In the genomic region with DNA sequence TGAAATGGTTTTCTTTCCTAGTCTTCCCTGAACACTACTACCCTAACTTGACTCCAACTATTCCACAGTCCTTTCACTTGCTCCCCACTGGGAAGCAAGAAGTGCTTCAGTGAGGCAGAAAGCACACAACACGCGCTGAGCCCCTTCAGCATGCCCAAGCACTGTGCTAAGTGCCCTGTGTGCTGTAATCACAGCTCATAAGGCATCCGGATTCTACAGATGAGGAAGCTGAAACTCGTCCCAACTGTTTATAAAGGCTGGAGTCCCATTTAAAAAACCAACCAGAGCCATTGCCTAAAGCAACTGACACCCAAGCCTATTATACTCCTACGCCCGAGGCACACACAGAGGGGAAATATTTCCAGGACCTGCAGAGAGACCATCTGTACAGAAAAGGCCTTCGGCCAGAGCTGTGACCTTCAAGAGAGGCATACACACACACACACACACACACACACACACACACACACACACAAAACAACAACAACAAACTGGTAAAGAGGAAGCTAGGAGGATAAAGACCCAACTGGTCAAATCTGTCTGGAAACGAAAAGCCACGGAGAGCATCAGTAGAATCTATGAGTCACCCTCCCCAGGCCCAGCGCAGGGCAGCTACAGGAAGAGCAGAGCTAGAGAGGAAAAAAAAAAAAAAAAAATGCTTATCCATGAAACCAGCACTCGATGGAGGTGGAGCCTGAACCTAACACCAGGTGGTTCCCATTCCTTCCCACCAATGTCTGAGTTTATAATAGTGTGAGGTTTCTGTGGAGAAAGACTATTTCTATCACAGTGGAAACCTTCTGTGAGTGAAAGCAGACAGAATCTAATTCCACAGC, we compare ENCODE assay signal across 10 mouse cellular contexts.
DNase-seq lines count a peak whose midpoint lies in the region.
"Had no signal": no experiment of that assay in that cellular context is flagged by ENCODE, and none has a peak within 500 bp of the region (broad histone marks: within the 10 kb centered on the region; RNA-seq: fewer than 3 reads in every experiment).

No protein-coding gene starts in this region.

- peak; percentile 61 for DNase-seq in heart, adult 11 months
- DNase-seq in heart, adult 8-10 months (ENCODE audit: low spot score): no peak
- DNase-seq in kidney, postnatal 4 days: peak; percentile 4 to 9
- DNase-seq in kidney, adult 11 months: no peak
- peak; percentile 81 to 84 for DNase-seq in cerebellum, adult 18-20 months
- peak; percentile 8 for DNase-seq in fibroblast of lung, adult 2 months (ENCODE audit: low read depth)
- DNase-seq in spleen, postnatal 36 days (ENCODE audit: low spot score in 2 of 2): no peak
- DNase-seq in ovary, postnatal 14 days (ENCODE audit: low spot score): no peak
- DNase-seq: heart, postnatal 10 days; kidney, adult 8-10 months had no signal

Comparison
In these comparisons a context has a peak if more than half of its experiments do, and no peak if none do; other contexts are left out.
1. DNase-seq: peak in heart, adult 11 months (single experiment), kidney, postnatal 4 days (2 of 2), cerebellum, adult 18-20 months (2 of 2) and fibroblast of lung, adult 2 months (single experiment); none in heart, adult 8-10 months (single experiment), kidney, adult 11 months (single experiment), spleen, postnatal 36 days (0 of 2) and ovary, postnatal 14 days (single experiment).